Mouse (Mus musculus) liver, embryonic 13.5 days (tissue): ENCODE data around the gene Slc26a10. TPM values are rescaled to one million over a fixed set of nuclear protein-coding genes. Genes with fewer than 3 reads are reported as not detected.

Experiments used
- ATAC-seq: fragments of 200-750 bp; cut with Nextera tagmentation; 2 replicates; pipeline ENCODE4 v1.8.0; 2017; ENCODE audit warnings: low read depth, mild to moderate bottlenecking, moderate number of reproducible peaks, moderate library complexity
- DNase-seq: peaks from one replicate; pipeline ENCODE4 v3.0.0; 2022
- H3K27ac ChIP-seq: fragments of 300-500 bp; sonication (generic); 2 replicates; pipeline ENCODE4 v1.5.1; 2015; ENCODE audit warnings: moderate library complexity, mild to moderate bottlenecking, inconsistent platforms
- H3K27me3 ChIP-seq: fragments of 300-500 bp; sonication (generic); 2 replicates; pipeline ENCODE4 v1.6.1; 2015; ENCODE audit warnings: mild to moderate bottlenecking, inconsistent platforms
- H3K36me3 ChIP-seq: fragments of 300-500 bp; sonication (generic); 2 replicates; pipeline ENCODE4 v1.6.1; 2015; ENCODE audit warnings: mild to moderate bottlenecking, inconsistent platforms
- H3K4me1 ChIP-seq: fragments of 300-500 bp; sonication (generic); replicated peaks from 2 replicates; pipeline ENCODE4 v1.6.1; 2015; ENCODE audit warnings: inconsistent platforms
- H3K4me2 ChIP-seq: fragments of 300-500 bp; sonication (generic); 2 replicates; pipeline ENCODE4 v1.6.1; 2015; ENCODE audit warnings: inconsistent platforms, mild to moderate bottlenecking, moderate library complexity
- H3K4me3 ChIP-seq: fragments of 300-500 bp; sonication (generic); replicated peaks from 2 replicates; pipeline ENCODE4 v1.5.1; 2015; ENCODE audit warnings: mild to moderate bottlenecking, inconsistent platforms
- H3K9ac ChIP-seq: fragments of 300-500 bp; sonication (generic); 2 replicates; pipeline ENCODE4 v1.6.1; 2015; ENCODE audit warnings: mild to moderate bottlenecking, inconsistent platforms
- H3K9me3 ChIP-seq: fragments of 300-500 bp; sonication (generic); replicated peaks from 2 replicates; pipeline ENCODE4 v1.6.1; 2016; ENCODE audit warnings: inconsistent platforms
- WGBS: fragments of 180-500 bp; shearing (Covaris S2); methylation state at CpG from one replicate; pipeline ENCODE4 v1.1.7; 2015; ENCODE audit not compliant: insufficient replicate concordance; 5-methylcytosine and 5-hydroxymethylcytosine counted together
- polyA plus RNA-seq: library from polyadenylated mRNA; unstranded; fragments of >200 nt; fragmentation: Nextera tagmentation; extraction: Ambion mirVana; gene quantifications from 2 replicates; pipeline ENCODE4 v1.2.1, GENCODE M21; 2015

Slc26a10 gene
- 1.8 and 2.1 TPM in 2 replicates for polyA plus RNA-seq

DNA sequence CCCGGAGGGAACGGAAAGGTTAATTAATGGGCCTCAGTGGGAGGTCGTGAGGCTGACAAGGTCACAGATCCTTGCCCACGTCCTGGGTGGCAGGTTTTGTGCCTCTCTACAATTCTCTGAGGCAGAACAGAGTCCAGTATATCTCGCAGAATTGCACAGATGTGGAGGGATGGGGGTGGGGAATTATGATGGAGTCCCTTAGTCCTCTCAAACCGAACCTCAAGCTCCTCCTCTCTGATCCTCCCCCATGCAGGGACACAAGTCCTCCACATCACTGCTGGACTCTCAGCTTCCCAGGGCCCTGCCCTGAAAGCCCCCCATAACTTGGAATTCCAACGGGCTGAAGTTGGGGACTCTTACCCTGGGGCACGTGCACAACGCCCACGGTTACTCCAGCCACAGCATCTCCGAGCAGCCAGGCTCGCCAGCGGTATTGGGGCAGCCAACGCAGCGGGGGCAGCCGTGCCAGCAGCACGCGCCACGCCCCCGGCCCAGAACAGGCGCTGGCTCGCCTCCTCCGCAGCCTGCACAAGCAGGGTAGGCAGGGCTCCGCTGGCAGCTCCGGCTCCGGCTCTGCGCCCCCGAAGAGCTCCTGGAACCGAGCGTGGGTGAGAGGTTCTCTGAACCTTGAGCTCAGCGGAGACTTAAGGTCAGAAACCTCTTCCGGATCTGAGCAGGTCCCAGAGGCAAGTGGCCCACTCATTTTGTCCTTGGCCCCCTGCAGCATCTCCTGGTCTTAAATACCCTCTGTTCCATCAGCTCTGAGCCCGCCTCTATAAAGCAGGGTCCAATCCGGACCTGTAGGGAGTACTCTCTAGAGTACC, at the start of gene Slc26a10:
Slc26a10 (minus strand) TSS at position 775 of the 824 bp plus-strand sequence.
- peak within 1 kb of the TSS; percentile 12; the same call in 1 of the 2 replicates for H3K9ac ChIP-seq
- 4% methylated on average over 34 of the region's 34 CpGs for WGBS
- no peaks in the 10 kb centered on the region for H3K9me3 ChIP-seq
- peaks cover 61% of the 10 kb centered on the region for H3K4me1 ChIP-seq
- H3K4me3 ChIP-seq, result peak within 1 kb of the TSS; percentile 27
- DNase-seq (no peak), ATAC-seq (no peak)
- H3K36me3 ChIP-seq, result no peaks in the 10 kb centered on the region
- H3K4me2 ChIP-seq, result peak within 1 kb of the TSS; percentile 39
- no peak within 1 kb of the TSS; the same call in 1 of the 2 replicates for H3K27ac ChIP-seq
- H3K27me3 ChIP-seq, result peaks cover 97% of the 10 kb centered on the region

DNA sequence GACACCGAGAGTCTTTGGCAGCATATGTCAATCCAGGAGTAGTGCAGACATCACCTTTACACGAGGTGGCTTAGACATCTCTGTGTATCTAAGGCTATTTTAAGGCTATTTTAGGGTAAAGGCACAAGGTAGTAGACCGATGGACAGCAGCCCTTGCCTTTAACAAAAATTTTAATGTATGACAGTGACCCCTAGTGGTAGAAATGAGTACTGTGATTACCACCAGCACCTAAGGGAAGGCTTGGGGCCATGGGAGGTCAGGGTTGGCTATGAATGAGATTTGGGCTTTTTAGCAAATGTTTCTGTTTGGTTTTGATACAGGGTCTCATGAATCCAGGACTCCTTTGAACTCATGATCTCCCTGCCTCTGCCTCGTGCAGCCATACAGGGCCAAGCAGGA, 48.5 kb upstream of the Slc26a10 start:
- 20% methylated on average over 4 of the region's 4 CpGs for WGBS
- Histone ChIP-seq H3K9ac (no peak overlapping the region), H3K4me2 (no peak overlapping the region), H3K9me3 (no peaks in the 10 kb centered on the region), H3K4me1 (peaks cover 34% of the 10 kb centered on the region), H3K36me3 (no peaks in the 10 kb centered on the region), H3K4me3 (no peak overlapping the region), H3K27me3 (peaks cover 23% of the 10 kb centered on the region; the same call in 1 of the 2 replicates), H3K27ac (no peak overlapping the region)
- ATAC-seq (peak; percentile 78), DNase-seq (peak; percentile 47)

DNA sequence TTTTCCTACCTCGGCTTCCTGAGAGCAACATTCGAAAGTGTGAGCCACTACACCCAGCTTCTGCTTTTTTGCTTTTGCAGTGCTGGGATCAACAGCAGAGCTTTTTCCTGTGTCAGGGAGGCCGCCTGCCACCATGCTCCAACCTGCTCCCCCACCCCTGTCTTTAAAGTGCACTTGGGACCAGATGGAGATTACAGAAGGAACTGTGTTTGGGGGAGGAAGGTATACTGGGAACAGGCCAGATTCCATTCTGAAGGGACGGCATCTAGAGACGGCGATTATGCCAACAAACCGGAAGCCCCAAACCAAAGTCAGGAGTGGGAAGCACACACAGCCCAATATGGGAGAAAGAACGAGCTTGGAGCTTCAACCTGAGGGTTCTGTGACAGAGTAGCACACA, 46.7 kb upstream of the Slc26a10 start:
- no peak overlapping the region for H3K27ac ChIP-seq
- ATAC-seq, result no peak
- no peaks in the 10 kb centered on the region for H3K36me3 ChIP-seq
- peaks cover 34% of the 10 kb centered on the region for H3K4me1 ChIP-seq
- no peak overlapping the region for H3K9ac ChIP-seq
- no peak overlapping the region for H3K4me2 ChIP-seq
- 63% methylated on average over 8 of the region's 8 CpGs for WGBS
- H3K9me3 ChIP-seq, result no peaks in the 10 kb centered on the region
- no peak for DNase-seq
- peaks cover 23% of the 10 kb centered on the region; the same call in 1 of the 2 replicates for H3K27me3 ChIP-seq
- H3K4me3 ChIP-seq, result no peak overlapping the region

DNA sequence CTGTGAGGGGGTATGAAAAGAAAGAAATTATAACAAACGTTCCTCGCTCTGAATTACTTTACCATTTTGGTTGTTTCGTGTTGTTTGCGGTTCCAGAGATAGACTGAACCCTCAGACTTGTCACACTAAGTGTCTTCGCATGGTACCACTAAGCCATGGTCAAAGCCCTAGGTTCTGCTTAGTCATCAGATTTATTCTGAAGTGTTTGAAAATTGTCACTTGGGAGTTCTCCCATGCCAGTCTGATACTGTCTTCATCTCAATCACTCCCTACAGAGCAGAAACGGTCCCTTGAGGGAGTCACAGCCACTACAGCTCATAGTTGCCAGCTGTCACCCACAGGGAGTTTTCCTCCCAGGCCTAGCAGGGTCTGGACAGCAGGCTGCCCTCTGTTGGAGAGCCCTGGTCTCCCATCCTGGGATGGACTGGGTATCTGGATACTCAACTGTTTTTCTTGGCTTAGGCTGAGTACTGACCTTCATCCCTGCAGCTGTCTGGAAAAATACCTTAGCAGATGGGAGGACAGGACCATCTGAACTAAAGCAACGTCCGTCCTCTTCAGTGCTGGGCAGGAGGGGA, 46.0 kb upstream of the Slc26a10 start:
- H3K36me3 ChIP-seq, result no peaks in the 10 kb centered on the region
- H3K27me3 ChIP-seq, result peaks cover 19% of the 10 kb centered on the region; the same call in 1 of the 2 replicates
- H3K4me3 ChIP-seq, result no peak overlapping the region
- no peak overlapping the region for H3K4me2 ChIP-seq
- 0 out of 2 replicates have a peak, but pooled peaks have one; percentile 26 for ATAC-seq
- WGBS, result 58% methylated on average over 8 of the region's 8 CpGs
- peaks cover 30% of the 10 kb centered on the region for H3K4me1 ChIP-seq
- H3K27ac ChIP-seq, result no peak overlapping the region
- no peak overlapping the region for H3K9ac ChIP-seq
- H3K9me3 ChIP-seq, result no peaks in the 10 kb centered on the region
- DNase-seq, result no peak

DNA sequence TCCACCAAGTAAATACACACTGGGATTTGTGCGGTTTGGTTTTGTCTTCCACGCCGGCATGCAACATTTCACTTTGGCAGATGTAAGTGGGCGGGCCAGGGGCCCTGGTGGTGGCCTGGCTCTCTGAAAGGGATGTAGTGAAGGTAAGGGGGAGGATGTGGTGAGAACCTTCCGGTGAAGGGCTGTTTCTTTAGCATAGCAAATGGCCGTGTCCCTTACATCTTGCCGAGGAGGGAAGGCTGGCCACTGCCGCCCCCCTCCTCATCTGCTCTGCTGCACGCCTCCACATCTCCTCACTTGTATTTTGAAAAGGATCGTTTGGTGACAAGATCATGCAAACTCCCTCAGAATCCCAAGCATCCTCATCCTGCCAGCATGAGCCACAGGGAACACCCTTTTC, 45.3 kb upstream of the Slc26a10 start:
- Histone ChIP-seq H3K27ac (no peak overlapping the region), H3K4me2 (no peak overlapping the region), H3K4me1 (peaks cover 24% of the 10 kb centered on the region), H3K4me3 (no peak overlapping the region), H3K9me3 (no peaks in the 10 kb centered on the region), H3K27me3 (peaks cover 19% of the 10 kb centered on the region; the same call in 1 of the 2 replicates), H3K9ac (no peak overlapping the region), H3K36me3 (no peaks in the 10 kb centered on the region)
- ATAC-seq (no peak), DNase-seq (no peak)
- 36% methylated on average over 10 of the region's 10 CpGs for WGBS

DNA sequence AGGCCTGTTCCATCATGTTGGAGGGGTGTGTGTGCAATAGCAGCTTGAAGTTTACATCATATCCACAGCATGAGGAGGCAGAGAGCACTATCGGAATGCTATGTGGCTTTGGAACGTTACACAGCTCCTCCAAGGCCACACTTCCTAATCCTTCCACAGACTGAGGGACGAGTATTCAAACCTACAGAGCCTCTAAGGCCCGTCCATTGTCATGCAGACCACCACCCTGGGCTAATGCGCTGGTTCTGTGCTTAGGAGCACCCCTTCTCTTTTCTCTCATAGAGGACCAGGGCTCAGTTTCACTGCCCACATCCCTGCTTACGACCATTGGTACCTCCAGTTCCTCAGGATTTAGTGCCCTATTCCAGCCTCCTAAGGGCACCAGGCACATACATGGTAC, 44.8 kb upstream of the Slc26a10 start:
- no peaks in the 10 kb centered on the region for H3K9me3 ChIP-seq
- H3K9ac ChIP-seq, result no peak overlapping the region
- peaks cover 19% of the 10 kb centered on the region; the same call in 1 of the 2 replicates for H3K27me3 ChIP-seq
- DNase-seq, result no peak
- no peak for ATAC-seq
- H3K36me3 ChIP-seq, result no peaks in the 10 kb centered on the region
- H3K4me2 ChIP-seq, result no peak overlapping the region
- no peak overlapping the region for H3K4me3 ChIP-seq
- H3K27ac ChIP-seq, result no peak overlapping the region
- peaks cover 19% of the 10 kb centered on the region for H3K4me1 ChIP-seq
- 64% methylated on average over 6 of the region's 6 CpGs for WGBS

DNA sequence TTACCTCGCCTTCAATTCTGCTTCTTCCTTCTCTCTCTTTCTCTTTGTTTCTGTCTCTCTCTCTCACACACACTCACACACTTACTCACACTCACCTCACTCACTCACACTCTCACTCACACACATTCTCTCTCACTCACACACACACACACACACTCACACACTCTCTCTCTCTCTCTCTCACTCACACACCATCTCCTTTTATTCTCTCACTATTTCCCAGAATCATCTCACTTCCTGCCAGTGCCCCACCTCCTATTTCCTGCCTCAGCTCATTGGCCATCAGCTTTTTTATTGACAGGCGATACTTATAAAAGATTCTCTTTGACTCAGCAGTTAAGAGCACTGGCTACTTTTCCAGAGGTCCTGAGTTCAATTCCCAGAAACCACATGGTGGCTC, 37.9 kb upstream of the Slc26a10 start:
- ATAC-seq, result no peak
- no peaks in the 10 kb centered on the region for H3K9me3 ChIP-seq

DNA sequence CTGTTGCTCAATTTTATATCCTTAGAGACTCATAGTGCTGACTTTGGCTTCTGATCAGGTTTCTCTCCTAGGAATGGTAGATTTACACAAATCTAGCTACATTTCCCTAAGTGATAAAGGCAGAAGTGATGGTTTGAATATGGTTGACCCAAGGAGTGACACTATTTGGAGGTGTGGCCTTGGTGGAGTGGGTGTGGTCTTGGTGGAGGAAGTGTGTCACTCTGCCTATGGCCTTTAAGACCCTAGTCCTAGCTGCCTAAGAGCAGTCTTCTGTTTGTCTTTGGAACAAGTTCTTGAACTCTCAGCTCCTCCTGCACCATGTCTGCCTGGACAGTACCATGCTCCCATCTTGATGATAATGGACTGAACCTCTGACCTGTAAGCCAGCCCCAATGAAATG, 36.7 kb upstream of the Slc26a10 start:
- H3K4me2 ChIP-seq, result no peak overlapping the region
- no peak overlapping the region for H3K27ac ChIP-seq
- no peak for ATAC-seq
- H3K9me3 ChIP-seq, result no peaks in the 10 kb centered on the region
- peaks cover 33% of the 10 kb centered on the region for H3K4me1 ChIP-seq
- no peaks in the 10 kb centered on the region for H3K27me3 ChIP-seq
- H3K36me3 ChIP-seq, result no peaks in the 10 kb centered on the region
- no peak for DNase-seq
- H3K4me3 ChIP-seq, result no peak overlapping the region
- no peak overlapping the region for H3K9ac ChIP-seq

More for the DNA sequence above, 37.9 kb upstream of the Slc26a10 start:
- no peak for DNase-seq
- no peaks in the 10 kb centered on the region for H3K36me3 ChIP-seq
- no peaks in the 10 kb centered on the region for H3K27me3 ChIP-seq
- no peak overlapping the region for H3K9ac ChIP-seq
- WGBS, result 70% methylated on average over 2 of the region's 2 CpGs
- no peak overlapping the region for H3K27ac ChIP-seq
- peaks cover 26% of the 10 kb centered on the region for H3K4me1 ChIP-seq
- H3K4me3 ChIP-seq, result no peak overlapping the region
- H3K4me2 ChIP-seq, result no peak overlapping the region

DNA sequence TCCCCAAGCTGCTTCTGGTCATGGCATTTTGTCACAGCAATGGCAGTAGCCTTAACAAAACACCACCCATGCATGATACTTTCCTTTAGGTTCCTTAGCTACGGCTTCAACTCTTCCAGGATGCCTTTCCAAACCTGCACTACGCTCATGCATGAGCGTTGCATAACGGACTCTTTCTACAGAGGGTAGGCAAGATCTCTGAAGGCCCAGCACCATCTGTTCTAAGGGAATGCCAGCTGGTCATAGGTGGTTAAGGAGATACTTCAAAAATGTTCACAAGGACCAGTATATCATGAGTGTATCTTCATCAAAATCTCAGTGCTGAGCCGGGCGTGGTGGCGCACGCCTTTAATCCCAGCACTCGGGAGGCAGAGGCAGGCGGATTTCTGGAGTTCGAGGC, 36.0 kb upstream of the Slc26a10 start:
- H3K27me3 ChIP-seq, result no peaks in the 10 kb centered on the region
- no peak overlapping the region for H3K4me2 ChIP-seq
- no peak overlapping the region for H3K9ac ChIP-seq
- H3K9me3 ChIP-seq, result no peaks in the 10 kb centered on the region
- WGBS, result 88% methylated on average over 11 of the region's 11 CpGs
- H3K36me3 ChIP-seq, result no peaks in the 10 kb centered on the region
- peaks cover 36% of the 10 kb centered on the region for H3K4me1 ChIP-seq
- ATAC-seq (no peak), DNase-seq (no peak)
- no peak overlapping the region for H3K27ac ChIP-seq
- H3K4me3 ChIP-seq, result no peak overlapping the region

DNA sequence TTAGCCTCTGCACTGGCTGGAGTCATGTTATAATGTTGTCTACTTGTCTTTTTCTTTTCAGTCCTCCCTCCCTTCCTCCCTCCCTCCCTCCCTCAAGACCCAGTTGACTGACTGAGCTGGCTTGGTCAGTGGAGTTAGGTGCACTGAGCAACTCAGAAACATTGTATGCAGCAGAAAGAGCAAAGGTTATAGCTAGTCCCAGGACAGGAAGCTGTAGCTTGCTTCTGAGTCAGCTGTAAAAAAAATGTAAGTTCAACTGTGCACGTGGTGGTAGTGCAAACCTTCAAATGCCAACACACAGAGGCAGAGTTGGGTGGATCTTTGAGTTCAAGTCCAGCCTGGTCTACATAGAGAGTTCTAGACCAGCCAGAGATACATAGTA, 34.0 kb upstream of the Slc26a10 start:
- Histone ChIP-seq H3K27ac (peak overlapping the region; percentile 7; the same call in 1 of the 2 replicates), H3K9ac (no peak overlapping the region), H3K4me1 (peaks cover 51% of the 10 kb centered on the region), H3K4me3 (no peak overlapping the region), H3K9me3 (no peaks in the 10 kb centered on the region), H3K27me3 (no peaks in the 10 kb centered on the region), H3K36me3 (no peaks in the 10 kb centered on the region), H3K4me2 (no peak overlapping the region)
- ATAC-seq (no peak), DNase-seq (no peak)
- 18% methylated on average over 1 of the region's 1 CpGs for WGBS

DNA sequence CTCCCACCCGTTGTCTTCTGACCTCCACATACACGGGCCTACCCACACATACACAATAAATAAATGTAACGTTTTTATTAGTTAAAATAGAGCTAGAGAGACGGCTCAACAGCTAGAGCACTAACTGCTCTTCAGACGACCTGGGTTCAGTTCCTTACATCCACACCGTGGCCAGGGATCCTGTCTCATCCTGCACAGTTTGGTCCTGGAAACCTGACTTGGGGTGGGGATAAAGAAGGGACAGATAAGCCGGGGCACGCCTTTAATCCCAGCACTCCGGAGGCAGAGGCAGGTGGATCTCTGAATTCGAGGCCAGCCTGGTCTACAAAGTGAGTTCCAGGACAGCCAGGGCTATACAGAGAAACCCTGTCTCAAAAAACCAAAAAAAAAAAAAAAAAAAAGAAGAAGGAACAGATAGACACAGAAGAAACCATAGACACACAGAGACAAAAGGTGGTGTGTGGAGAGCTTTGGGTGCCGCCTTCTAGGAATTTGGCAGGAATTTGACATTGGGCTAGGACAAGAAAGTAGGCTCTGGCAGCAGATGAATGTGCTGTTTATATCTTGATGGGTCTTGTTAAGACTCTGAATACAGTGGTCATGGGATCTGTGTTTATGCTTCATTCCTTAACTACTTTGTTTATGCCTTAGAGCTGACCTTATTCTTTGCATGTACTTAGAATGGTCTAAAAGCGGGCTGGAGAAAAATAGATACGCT, 33.4 kb upstream of the Slc26a10 start:
- no peak overlapping the region for H3K9ac ChIP-seq
- DNase-seq (no peak), ATAC-seq (no peak)
- H3K4me3 ChIP-seq, result no peak overlapping the region
- no peaks in the 10 kb centered on the region for H3K9me3 ChIP-seq
- H3K36me3 ChIP-seq, result peaks cover 5% of the 10 kb centered on the region
- H3K4me1 ChIP-seq, result peaks cover 56% of the 10 kb centered on the region
- no peaks in the 10 kb centered on the region for H3K27me3 ChIP-seq
- H3K27ac ChIP-seq, result peak overlapping the region; percentile 7; the same call in 1 of the 2 replicates
- H3K4me2 ChIP-seq, result no peak overlapping the region
- 74% methylated on average over 13 of the region's 13 CpGs for WGBS
